Mouse (Mus musculus) limb, embryonic 12.5 days (tissue): ENCODE data around the gene Bco1. TPM values are rescaled to one million over a fixed set of nuclear protein-coding genes. Genes with fewer than 3 reads are reported as not detected.
A peak's percentile ranks its signal among the peaks of the same experiment; 100 is the strongest.

Experiments
- ATAC-seq: fragments of 200-750 bp; cut with Nextera tagmentation; 2 replicates; pipeline ENCODE4 v1.8.0; 2017; ENCODE audit warnings: low read depth, moderate TSS enrichment; ENCODE audit not compliant: insufficient number of reproducible peaks, insufficient read depth, low FRiP score, low TSS enrichment
- H3K27ac ChIP-seq: fragments of 300-500 bp; sonication (generic); 2 replicates; pipeline ENCODE4 v1.5.1; 2016; ENCODE audit warnings: mild to moderate bottlenecking, moderate library complexity
- H3K27me3 ChIP-seq: fragments of 300-500 bp; sonication (generic); 2 replicates; pipeline ENCODE4 v1.6.1; 2016; ENCODE audit warnings: mild to moderate bottlenecking, moderate library complexity
- H3K36me3 ChIP-seq: fragments of 300-500 bp; sonication (generic); 2 replicates; pipeline ENCODE4 v1.6.1; 2016; ENCODE audit warnings: mild to moderate bottlenecking, moderate library complexity
- H3K4me1 ChIP-seq: fragments of 300-500 bp; sonication (generic); replicated peaks from 2 replicates; pipeline ENCODE4 v1.6.1; 2016
- H3K4me2 ChIP-seq: fragments of 300-500 bp; sonication (generic); 2 replicates; pipeline ENCODE4 v1.6.1; 2016; ENCODE audit warnings: mild to moderate bottlenecking, moderate library complexity
- H3K4me3 ChIP-seq: fragments of 300-500 bp; sonication (generic); replicated peaks from 2 replicates; pipeline ENCODE4 v1.5.1; 2016; ENCODE audit warnings: mild to moderate bottlenecking
- H3K9ac ChIP-seq: fragments of 300-500 bp; sonication (generic); replicated peaks from 2 replicates; pipeline ENCODE4 v1.6.1; 2016; ENCODE audit warnings: mild to moderate bottlenecking, moderate library complexity
- H3K9me3 ChIP-seq: fragments of 300-500 bp; sonication (generic); 2 replicates; pipeline ENCODE4 v1.6.1; 2016; ENCODE audit warnings: mild to moderate bottlenecking, moderate library complexity
- WGBS: fragments of 180-500 bp; shearing (Covaris S2); methylation state at CpG from one replicate; pipeline ENCODE4 v1.1.7; 2016; 5-methylcytosine and 5-hydroxymethylcytosine counted together
- polyA plus RNA-seq: library from polyadenylated mRNA; unstranded; fragments of >200 nt; fragmentation: Nextera tagmentation; extraction: Ambion mirVana; gene quantifications from 2 replicates; pipeline ENCODE4 v1.2.1, GENCODE M21; 2016

Gene Bco1
- polyA plus RNA-seq, 1 experiment from 2014 or later = 0.14 TPM

DNA sequence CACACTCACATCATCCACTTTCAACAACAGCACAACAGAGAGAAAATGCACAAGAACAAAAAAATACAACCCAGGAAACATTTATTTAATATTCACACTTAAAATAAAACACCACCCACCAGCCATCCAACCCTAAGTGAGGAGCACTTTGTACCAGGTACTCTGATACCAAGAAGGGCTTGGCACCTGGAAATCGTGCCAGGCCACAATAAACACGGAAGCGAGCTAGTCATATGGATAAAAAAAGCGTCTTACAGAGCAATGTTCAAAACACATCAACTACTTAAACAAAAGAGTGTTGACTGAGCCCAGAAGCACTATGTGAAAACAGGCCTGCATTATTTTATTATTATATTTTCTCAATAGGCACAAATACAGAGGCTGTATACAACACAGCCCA, 60.5 kb downstream of the Bco1 start:
- no peak for ATAC-seq
- H3K4me3 ChIP-seq = no peak overlapping the region
- 88% methylated on average over 4 of the region's 4 CpGs for WGBS
- H3K27ac ChIP-seq = no peak overlapping the region
- no peaks in the 10 kb centered on the region for H3K27me3 ChIP-seq
- no peaks in the 10 kb centered on the region for H3K36me3 ChIP-seq
- peak overlapping the region; percentile 90 for H3K4me2 ChIP-seq
- no peak overlapping the region for H3K9ac ChIP-seq
- no peaks in the 10 kb centered on the region for H3K9me3 ChIP-seq
- H3K4me1 ChIP-seq = peaks cover 19% of the 10 kb centered on the region

GRCm38 (mm10) chr8:117156866-117157768, 61.5 kb downstream of the Bco1 start:
- peak overlapping the region; percentile 88 for H3K27ac ChIP-seq
- peak overlapping the region; percentile 92 for H3K9ac ChIP-seq
- H3K4me1 ChIP-seq = peaks cover 19% of the 10 kb centered on the region
- H3K36me3 ChIP-seq = no peaks in the 10 kb centered on the region
- H3K9me3 ChIP-seq = no peaks in the 10 kb centered on the region
- H3K4me3 ChIP-seq = peak overlapping the region; percentile 94
- ATAC-seq = peak; percentile 10; the same call in 1 of the 2 replicates
- H3K4me2 ChIP-seq = peak overlapping the region; percentile 90
- no peaks in the 10 kb centered on the region for H3K27me3 ChIP-seq
- 12% methylated on average over 33 of the region's 33 CpGs for WGBS

- H3K4me3 ChIP-seq = peak overlapping the region; percentile 94
- peaks cover 19% of the 10 kb centered on the region for H3K4me1 ChIP-seq
- H3K9me3 ChIP-seq = no peaks in the 10 kb centered on the region
- H3K27me3 ChIP-seq = no peaks in the 10 kb centered on the region
- H3K9ac ChIP-seq = peak overlapping the region; percentile 92
- under 1% methylated on average over 45 of the region's 45 CpGs for WGBS
- peak overlapping the region; percentile 90 for H3K4me2 ChIP-seq
- H3K36me3 ChIP-seq = no peaks in the 10 kb centered on the region
- peak overlapping the region; percentile 88 for H3K27ac ChIP-seq
- ATAC-seq = peak; percentile 96
These were observed 62.1 kb downstream of the Bco1 start for GRCm38 (mm10) chr8:117157769-117158091.

- peaks cover 19% of the 10 kb centered on the region for H3K4me1 ChIP-seq
- peak within 1 kb of the TSS; percentile 88 for H3K27ac ChIP-seq
- no peaks in the 10 kb centered on the region for H3K36me3 ChIP-seq
- peak within 1 kb of the TSS; percentile 92 for H3K9ac ChIP-seq
- H3K27me3 ChIP-seq = no peaks in the 10 kb centered on the region
- ATAC-seq = peak; percentile 76
- no peaks in the 10 kb centered on the region for H3K9me3 ChIP-seq
- H3K4me3 ChIP-seq = peak within 1 kb of the TSS; percentile 94
- under 1% methylated on average over 54 of the region's 65 CpGs for WGBS
- H3K4me2 ChIP-seq = peak within 1 kb of the TSS; percentile 90
These were observed 62.6 kb downstream of the Bco1 start, which contains the start of gene Gan for GRCm38 (mm10) chr8:117158135-117158761. Gene Gan, plus strand, starts transcription at chr8:117158135.

- peak overlapping the region; percentile 90 for H3K4me2 ChIP-seq
- 60% methylated on average over 5 of the region's 5 CpGs for WGBS
- H3K9ac ChIP-seq = peak overlapping the region; percentile 92; the same call in 1 of the 2 replicates
- no peaks in the 10 kb centered on the region for H3K9me3 ChIP-seq
- no peak for ATAC-seq
- peaks cover 19% of the 10 kb centered on the region for H3K4me1 ChIP-seq
- peak overlapping the region; percentile 94 for H3K4me3 ChIP-seq
- no peaks in the 10 kb centered on the region for H3K27me3 ChIP-seq
- no peak overlapping the region for H3K27ac ChIP-seq
- H3K36me3 ChIP-seq = no peaks in the 10 kb centered on the region
These were observed 63.4 kb downstream of the Bco1 start for GRCm38 (mm10) chr8:117159031-117159430.

DNA sequence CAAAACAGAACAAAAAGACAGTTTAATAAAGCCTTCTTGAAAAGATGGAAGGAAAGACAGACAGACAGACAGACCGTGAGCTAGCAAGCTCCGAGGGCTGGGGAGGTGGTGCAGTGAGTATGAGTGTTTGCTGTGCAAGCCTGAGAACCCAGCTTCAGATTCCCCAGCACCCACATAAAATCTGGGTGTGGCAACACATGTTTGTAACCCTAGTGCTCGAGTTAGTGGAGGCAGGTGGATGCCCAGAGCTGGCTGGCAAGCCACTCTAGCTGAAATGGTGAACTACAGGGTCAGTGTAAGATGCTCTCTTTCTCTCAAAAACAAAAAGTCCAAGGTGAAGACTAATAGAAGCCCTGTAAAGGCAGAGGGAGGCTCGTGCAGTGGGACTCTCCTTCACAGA, 69.3 kb downstream of the Bco1 start:
- no peak overlapping the region for H3K4me3 ChIP-seq
- no peak overlapping the region for H3K27ac ChIP-seq
- H3K9me3 ChIP-seq = no peaks in the 10 kb centered on the region
- ATAC-seq = no peak
- no peak overlapping the region for H3K4me2 ChIP-seq
- no peak overlapping the region for H3K9ac ChIP-seq
- H3K4me1 ChIP-seq = no peaks in the 10 kb centered on the region
- H3K36me3 ChIP-seq = no peaks in the 10 kb centered on the region
- WGBS = 85% methylated on average over 4 of the region's 4 CpGs
- no peaks in the 10 kb centered on the region for H3K27me3 ChIP-seq

- H3K36me3 ChIP-seq = no peaks in the 10 kb centered on the region
- H3K4me3 ChIP-seq = no peak overlapping the region
- H3K27ac ChIP-seq = no peak overlapping the region
- ATAC-seq = no peak
- no peaks in the 10 kb centered on the region for H3K27me3 ChIP-seq
- WGBS = 91% methylated on average over 4 of the region's 4 CpGs
- H3K4me1 ChIP-seq = no peaks in the 10 kb centered on the region
- H3K9me3 ChIP-seq = no peaks in the 10 kb centered on the region
- no peak overlapping the region for H3K4me2 ChIP-seq
- H3K9ac ChIP-seq = no peak overlapping the region
These were observed 69.9 kb downstream of the Bco1 start for GRCm38 (mm10) chr8:117165542-117165941.

- Histone ChIP-seq H3K9ac (no peak overlapping the region), H3K36me3 (no peaks in the 10 kb centered on the region), H3K27ac (no peak overlapping the region), H3K4me1 (no peaks in the 10 kb centered on the region), H3K4me2 (no peak overlapping the region), H3K4me3 (no peak overlapping the region), H3K27me3 (no peaks in the 10 kb centered on the region), H3K9me3 (no peaks in the 10 kb centered on the region)
- 84% methylated on average over 2 of the region's 2 CpGs for WGBS
- ATAC-seq = no peak
These were observed 70.9 kb downstream of the Bco1 start for GRCm38 (mm10) chr8:117166515-117166914.

DNA sequence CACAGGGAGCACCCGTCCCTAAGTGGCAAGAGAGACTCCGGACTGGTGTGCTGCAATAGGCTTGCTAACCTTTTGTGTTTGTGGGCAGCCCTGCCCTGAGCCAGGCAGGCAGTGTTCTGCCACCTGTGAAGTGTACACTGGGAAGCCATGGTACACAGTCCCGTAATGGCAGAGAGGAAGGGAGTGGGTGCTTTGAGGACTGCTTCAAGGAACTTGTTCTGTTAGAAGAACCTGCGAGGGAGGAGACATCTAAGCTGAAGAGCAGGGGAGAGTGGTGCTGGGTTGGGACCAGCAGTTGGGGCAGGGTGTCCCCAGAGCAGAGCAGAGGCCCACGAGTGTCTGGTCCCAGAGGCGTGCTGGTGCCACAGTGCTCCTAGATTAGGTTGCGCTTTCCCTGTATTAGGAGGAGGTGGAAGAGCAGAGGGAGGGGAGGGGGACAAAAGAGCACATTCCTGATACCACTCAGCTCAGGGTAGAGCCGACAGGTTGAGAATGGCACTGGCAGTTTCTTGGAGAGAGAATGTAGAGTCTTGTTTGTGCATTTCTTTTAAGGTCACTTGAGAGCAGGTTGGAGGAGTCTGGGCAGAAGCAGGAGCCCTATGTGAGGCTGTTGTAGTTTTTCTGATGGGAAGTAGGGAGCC, 71.7 kb downstream of the Bco1 start:
- no peaks in the 10 kb centered on the region for H3K4me1 ChIP-seq
- H3K9ac ChIP-seq = no peak overlapping the region
- no peak overlapping the region for H3K27ac ChIP-seq
- 77% methylated on average over 8 of the region's 8 CpGs for WGBS
- no peaks in the 10 kb centered on the region for H3K36me3 ChIP-seq
- no peak overlapping the region for H3K4me2 ChIP-seq
- ATAC-seq = no peak
- no peaks in the 10 kb centered on the region for H3K27me3 ChIP-seq
- no peak overlapping the region for H3K4me3 ChIP-seq
- no peaks in the 10 kb centered on the region for H3K9me3 ChIP-seq

GRCm38 (mm10) chr8:117168378-117168777, 72.7 kb downstream of the Bco1 start:
- Histone ChIP-seq H3K4me1 (peaks cover 3% of the 10 kb centered on the region; the same call in 1 of the 2 replicates), H3K4me2 (no peak overlapping the region), H3K9me3 (no peaks in the 10 kb centered on the region), H3K27me3 (no peaks in the 10 kb centered on the region), H3K27ac (no peak overlapping the region), H3K9ac (no peak overlapping the region), H3K4me3 (no peak overlapping the region), H3K36me3 (no peaks in the 10 kb centered on the region)
- 87% methylated on average over 9 of the region's 9 CpGs for WGBS
- ATAC-seq = no peak

- Histone ChIP-seq H3K27ac (no peak overlapping the region), H3K9ac (no peak overlapping the region), H3K4me3 (no peak overlapping the region), H3K4me2 (no peak overlapping the region), H3K27me3 (no peaks in the 10 kb centered on the region), H3K9me3 (no peaks in the 10 kb centered on the region), H3K4me1 (peaks cover 3% of the 10 kb centered on the region; the same call in 1 of the 2 replicates), H3K36me3 (0 out of 2 replicates have a peak, but pooled peaks cover 3% of the 10 kb centered on the region)
- WGBS = 80% methylated on average over 3 of the region's 3 CpGs
- ATAC-seq = no peak
These were observed 76.2 kb downstream of the Bco1 start for GRCm38 (mm10) chr8:117171826-117172225.
